Comparison of ENCODE assay signal across 8 mouse cellular contexts in genomic region chr7:44304775-44305641, GRCm38 (mm10). TPM values are rescaled to one million over a fixed set of nuclear protein-coding genes. Genes with fewer than 3 reads are reported as not detected.
DNase-seq lines count a peak whose midpoint lies in the region; ATAC-seq and TF ChIP-seq lines count a peak whose summit lies in the region.

No protein-coding gene starts in this region.

- ATAC-seq in embryonic facial prominence, embryonic 14.5 days (ENCODE audit: low read depth): peak; percentile 93
- ATAC-seq in limb, embryonic 13.5 days (ENCODE audit: low FRiP score, low read depth): peak; percentile 93
- ATAC-seq in midbrain, embryonic 16.5 days: peak; percentile 94

- H3K79me2 ChIP-seq in heart, adult 2 months (replicated peaks; ENCODE audit: control insufficient read depth, insufficient read depth, low read length): no peaks in the 10 kb centered on the region

- peaks cover 17% of the 10 kb centered on the region for H3K4me1 ChIP-seq in embryonic facial prominence, embryonic 14.5 days (ENCODE audit: control insufficient read depth, insufficient read depth, low read length)
- no peaks in the 10 kb centered on the region for H3K4me1 ChIP-seq in heart, adult 2 months (ENCODE audit: control insufficient read depth, insufficient read depth, low read length)
- peaks cover 47% of the 10 kb centered on the region for H3K4me1 ChIP-seq in limb, embryonic 13.5 days
- peaks cover 12% of the 10 kb centered on the region for H3K4me1 ChIP-seq in midbrain, embryonic 16.5 days (ENCODE audit: control insufficient read depth, insufficient read depth, low read length)

- H3K4me3 ChIP-seq in embryonic facial prominence, embryonic 14.5 days (ENCODE audit: low read depth, low read length): peak overlapping the region; percentile 65
- H3K4me3 ChIP-seq in heart, adult 2 months: peak overlapping the region; percentile 91
- peak overlapping the region; percentile 73 for H3K4me3 ChIP-seq in limb, embryonic 13.5 days
- peak overlapping the region; percentile 67 for H3K4me3 ChIP-seq in midbrain, embryonic 16.5 days (ENCODE audit: low read depth, low read length)

- H3K4me2 ChIP-seq in embryonic facial prominence, embryonic 14.5 days (ENCODE audit: low read depth, low read length): peak overlapping the region; percentile 78
- H3K4me2 ChIP-seq in limb, embryonic 13.5 days (replicated peaks): peak overlapping the region; percentile 79
- H3K4me2 ChIP-seq in midbrain, embryonic 16.5 days (ENCODE audit: low read length): peak overlapping the region; percentile 72

- H3K36me3 ChIP-seq in embryonic facial prominence, embryonic 14.5 days (ENCODE audit: control insufficient read depth, insufficient read depth, low read length): no peaks in the 10 kb centered on the region
- H3K36me3 ChIP-seq in heart, adult 2 months (ENCODE audit: control insufficient read depth, insufficient read depth, low read length): no peaks in the 10 kb centered on the region
- no peaks in the 10 kb centered on the region for H3K36me3 ChIP-seq in limb, embryonic 13.5 days
- H3K36me3 ChIP-seq in midbrain, embryonic 16.5 days (ENCODE audit: control insufficient read depth, insufficient read depth, low read length): no peaks in the 10 kb centered on the region

- TF ChIP-seq EP300 in heart, adult 2 months (IDR thresholded peaks at IDR 0.05; ENCODE audit: insufficient read depth, low read depth, low read length): 0 out of 2 replicates have a peak, but pooled peaks have one; percentile 35

- peak overlapping the region; percentile 92 for H3K27ac ChIP-seq in embryonic facial prominence, embryonic 14.5 days (replicated peaks; ENCODE audit: low read depth, low read length)
- H3K27ac ChIP-seq in heart, adult 2 months: peak overlapping the region; percentile 92
- peak overlapping the region; percentile 94 for H3K27ac ChIP-seq in limb, embryonic 13.5 days
- peak overlapping the region; percentile 92 for H3K27ac ChIP-seq in midbrain, embryonic 16.5 days (ENCODE audit: low read length)

- WGBS in embryonic facial prominence, embryonic 14.5 days: under 1% methylated on average over 42 of the region's 49 CpGs
- WGBS in heart, adult 2 months: 1% methylated on average over 49 of the region's 49 CpGs
- WGBS in limb, embryonic 13.5 days: under 1% methylated on average over 49 of the region's 49 CpGs
- WGBS in midbrain, embryonic 16.5 days: under 1% methylated on average over 49 of the region's 49 CpGs

- no peaks in the 10 kb centered on the region for H3K9me3 ChIP-seq in embryonic facial prominence, embryonic 14.5 days (ENCODE audit: control insufficient read depth, low read length)
- no peaks in the 10 kb centered on the region for H3K9me3 ChIP-seq in limb, embryonic 13.5 days
- H3K9me3 ChIP-seq in midbrain, embryonic 16.5 days (replicated peaks; ENCODE audit: control insufficient read depth, low read length, poor library complexity, severe bottlenecking): no peaks in the 10 kb centered on the region

- H3K27me3 ChIP-seq in embryonic facial prominence, embryonic 14.5 days (replicated peaks; ENCODE audit: control insufficient read depth, insufficient read depth, low read length): no peaks in the 10 kb centered on the region
- peaks cover 1% of the 10 kb centered on the region; the same call in 1 of the 2 replicates for H3K27me3 ChIP-seq in heart, adult 2 months (ENCODE audit: control insufficient read depth, insufficient read depth, low read length)
- peaks cover 14% of the 10 kb centered on the region for H3K27me3 ChIP-seq in limb, embryonic 13.5 days
- H3K27me3 ChIP-seq in midbrain, embryonic 16.5 days (ENCODE audit: control insufficient read depth, insufficient read depth, low read depth, low read length): no peaks in the 10 kb centered on the region

- peak; percentile 28; the same call in 1 of the 2 replicates for TF ChIP-seq CTCF in heart, adult 2 months (IDR thresholded peaks at IDR 0.05)

- intact Hi-C loops in heart, adult 2 months (cut with DNase I): loop anchor here (5.0 to 10.0 kb wide), 4 partner anchors 43 to 162 kb away; partner anchors contain the start of genes 1700028J19Rik, 2410002F23Rik, Aspdh and Gm15517

- peak; percentile 99 for DNase-seq in 3T3-L1 (ENCODE audit: low read depth, low spot score)
- DNase-seq in adrenal gland, postnatal 4 days (ENCODE audit: low spot score in 2 of 2): peak; percentile 86 to 90
- peak; percentile 99 for DNase-seq in embryonic facial prominence, embryonic 14.5 days (ENCODE audit: low spot score)
- peak; percentile 93 to 97 for DNase-seq in heart, adult 2 months
- peak; percentile 98 to 100 for DNase-seq in kidney, adult 8-10 months
- DNase-seq in spleen, postnatal 10 days (ENCODE audit: low spot score in 2 of 2): peak; percentile 68 to 91

- peak overlapping the region; percentile 93 for H3K9ac ChIP-seq in embryonic facial prominence, embryonic 14.5 days (ENCODE audit: low read depth, low read length)
- H3K9ac ChIP-seq in heart, adult 2 months (ENCODE audit: low read depth, low read length): peak overlapping the region; percentile 91
- H3K9ac ChIP-seq in limb, embryonic 13.5 days: peak overlapping the region; percentile 95
- H3K9ac ChIP-seq in midbrain, embryonic 16.5 days (ENCODE audit: low read depth, low read length): peak overlapping the region; percentile 90

- TF ChIP-seq POLR2A in heart, adult 2 months (IDR thresholded peaks at IDR 0.05; ENCODE audit: insufficient read depth, low read depth, low read length): peak; percentile 96

RNA-seq across cellular contexts. Expression of gene Clec11a, which starts 1.7 kb away (rescaled TPM):
- 1 to 10 TPM; 6.0 to 7.1 TPM for total RNA-seq in adrenal gland, postnatal 4 days (2021)
- polyA plus RNA-seq in embryonic facial prominence, embryonic 14.5 days (2014; fragmentation: Nextera tagmentation; extraction: Ambion mirVana): 27.3 and 34.6 TPM in 2 replicates
- 1 to 10 TPM in 1 of 2 experiments, under 1 TPM in 1; 0.60 to 1.1 TPM for total RNA-seq in heart, adult 2 months (2021)
- 1.8 and 2.0 TPM in 2 replicates for polyA plus RNA-seq in heart, adult 2 months (2012; rRNA removed)
- polyA plus RNA-seq in limb, embryonic 13.5 days (2015; fragmentation: Nextera tagmentation; extraction: Ambion mirVana): 5.6 and 6.3 TPM in 2 replicates
- polyA plus RNA-seq in midbrain, embryonic 16.5 days (2015; fragmentation: Nextera tagmentation; extraction: Ambion mirVana): 4.0 and 4.2 TPM in 2 replicates

RNA-seq across cellular contexts. Expression of gene Shank1, which starts 5.0 kb away (rescaled TPM):
- total RNA-seq in adrenal gland, postnatal 4 days (2021): 10 to 100 TPM; 12.0 to 16.9 TPM
- 3.6 and 3.7 TPM in 2 replicates for polyA plus RNA-seq in embryonic facial prominence, embryonic 14.5 days (2014; fragmentation: Nextera tagmentation; extraction: Ambion mirVana)
- 1 to 10 TPM; 1.2 to 2.3 TPM for total RNA-seq in heart, adult 2 months (2021)
- 0.94 and 1.1 TPM in 2 replicates for polyA plus RNA-seq in heart, adult 2 months (2012; rRNA removed)
- 3.1 and 3.3 TPM in 2 replicates for polyA plus RNA-seq in limb, embryonic 13.5 days (2015; fragmentation: Nextera tagmentation; extraction: Ambion mirVana)
- polyA plus RNA-seq in midbrain, embryonic 16.5 days (2015; fragmentation: Nextera tagmentation; extraction: Ambion mirVana): 35.6 and 36.8 TPM in 2 replicates

RNA-seq across cellular contexts. Expression of gene Gm15517, which starts 43.8 kb away (rescaled TPM):
- not detected for total RNA-seq in adrenal gland, postnatal 4 days (2021)
- polyA plus RNA-seq in embryonic facial prominence, embryonic 14.5 days (2014; fragmentation: Nextera tagmentation; extraction: Ambion mirVana): not detected in 2 replicates
- total RNA-seq in heart, adult 2 months (2021): not detected
- polyA plus RNA-seq in heart, adult 2 months (2012; rRNA removed): not detected in 2 replicates
- 1.2 TPM in 1 of 2 replicates, not detected in the other for polyA plus RNA-seq in limb, embryonic 13.5 days (2015; fragmentation: Nextera tagmentation; extraction: Ambion mirVana)
- polyA plus RNA-seq in midbrain, embryonic 16.5 days (2015; fragmentation: Nextera tagmentation; extraction: Ambion mirVana): not detected in 2 replicates

RNA-seq across cellular contexts. Expression of gene Acp4, which starts 47.8 kb away (rescaled TPM):
- total RNA-seq in adrenal gland, postnatal 4 days (2021): not detected
- 0.92 and 0.96 TPM in 2 replicates for polyA plus RNA-seq in embryonic facial prominence, embryonic 14.5 days (2014; fragmentation: Nextera tagmentation; extraction: Ambion mirVana)
- total RNA-seq in heart, adult 2 months (2021): not detected
- not detected in 2 replicates for polyA plus RNA-seq in heart, adult 2 months (2012; rRNA removed)
- polyA plus RNA-seq in limb, embryonic 13.5 days (2015; fragmentation: Nextera tagmentation; extraction: Ambion mirVana): 0.14 TPM in 1 of 2 replicates, not detected in the other
- polyA plus RNA-seq in midbrain, embryonic 16.5 days (2015; fragmentation: Nextera tagmentation; extraction: Ambion mirVana): 0.14 TPM in 1 of 2 replicates, not detected in the other

RNA-seq across cellular contexts. Expression of gene 2410002F23Rik, which starts 58.5 kb away (rescaled TPM):
- total RNA-seq in adrenal gland, postnatal 4 days (2021): 100 to 1,000 TPM; 210 to 226 TPM
- 117 and 144 TPM in 2 replicates for polyA plus RNA-seq in embryonic facial prominence, embryonic 14.5 days (2014; fragmentation: Nextera tagmentation; extraction: Ambion mirVana)
- 10 to 100 TPM; 12.0 to 12.3 TPM for total RNA-seq in heart, adult 2 months (2021)
- 29.5 and 37.6 TPM in 2 replicates for polyA plus RNA-seq in heart, adult 2 months (2012; rRNA removed)
- 222 and 224 TPM in 2 replicates for polyA plus RNA-seq in limb, embryonic 13.5 days (2015; fragmentation: Nextera tagmentation; extraction: Ambion mirVana)
- 225 and 237 TPM in 2 replicates for polyA plus RNA-seq in midbrain, embryonic 16.5 days (2015; fragmentation: Nextera tagmentation; extraction: Ambion mirVana)

Comparison
In these comparisons a context has a peak if more than half of its experiments do, and no peak if none do; other contexts are left out.
1. Peak in every context shown above with its lines: DNase-seq, ATAC-seq, H3K4me3 ChIP-seq and H3K27ac ChIP-seq.